Mouse (Mus musculus): Measurements from ENCODE around the gene Mfrp.

- TF ChIP-seq POLR2A (IDR thresholded peaks at IDR 0.05; ENCODE audit: borderline replicate concordance, control insufficient read depth, low read depth, low read length) = no peak
- no peak for TF ChIP-seq CTCF (IDR thresholded peaks at IDR 0.05; ENCODE audit: control insufficient read depth, insufficient read depth, low read length)
Measured at GRCm38 (mm10) chr9:44071914-44072598, 29.5 kb upstream of the Mfrp start.

All from bone marrow, adult 2 months (tissue).